Mouse (Mus musculus): ENCODE results near the gene Rad51c.
"Not testable (repeated sequence)": the region's sequence is repeated elsewhere in the genome, so short reads cannot be mapped to it uniquely, and the experiment has no call there.

Rad51c gene

GRCm38 (mm10) chr11:87432933-87433669 lies 28.3 kb upstream of the Rad51c start:
- in situ Hi-C loops (cut with MboI, MseI), result loop anchor here (10.0 kb wide), 1 partner anchor 92 kb away; no protein-coding TSS in a partner anchor

GRCm38 (mm10) chr11:87432447-87432846 lies 27.7 kb upstream of the Rad51c start:
- in situ Hi-C loops (cut with MboI, MseI), result loop anchor here (10.0 kb wide), 1 partner anchor 92 kb away; no protein-coding TSS in a partner anchor

- in situ Hi-C loops (cut with MboI, MseI), result loop anchor here (10.0 kb wide), 1 partner anchor 93 kb away; no protein-coding TSS in a partner anchor
Observed at GRCm38 (mm10) chr11:87431813-87432212, 27.1 kb upstream of the Rad51c start.

GRCm38 (mm10) chr11:87430374-87430773 lies 25.6 kb upstream of the Rad51c start:
- in situ Hi-C loops (cut with MboI, MseI), result loop anchor here (10.0 kb wide), 1 partner anchor 94 kb away; no protein-coding TSS in a partner anchor

GRCm38 (mm10) chr11:87429363-87429762 lies 24.6 kb upstream of the Rad51c start:
- in situ Hi-C loops (cut with MboI, MseI), result no loop called here

- in situ Hi-C loops (cut with MboI, MseI), result no loop called here
Observed at GRCm38 (mm10) chr11:87428051-87428673, 23.4 kb upstream of the Rad51c start.

GRCm38 (mm10) chr11:87427273-87428050 lies 22.7 kb upstream of the Rad51c start:
- in situ Hi-C loops (cut with MboI, MseI), result no loop called here

- in situ Hi-C loops (cut with MboI, MseI), result not testable (repeated sequence)
Observed at GRCm38 (mm10) chr11:87426450-87427250, 21.9 kb upstream of the Rad51c start.

GRCm38 (mm10) chr11:87426121-87426449 lies 21.3 kb upstream of the Rad51c start:
- in situ Hi-C loops (cut with MboI, MseI), result no loop called here

- in situ Hi-C loops (cut with MboI, MseI), result no loop called here
Observed at GRCm38 (mm10) chr11:87423551-87424325, 19.0 kb upstream of the Rad51c start.

- in situ Hi-C loops (cut with MboI, MseI), result no loop called here
Observed at GRCm38 (mm10) chr11:87422511-87423340, 18.0 kb upstream of the Rad51c start.

GRCm38 (mm10) chr11:87421760-87422201 lies 17.0 kb upstream of the Rad51c start:
- in situ Hi-C loops (cut with MboI, MseI), result no loop called here

- in situ Hi-C loops (cut with MboI, MseI), result no loop called here
Observed at GRCm38 (mm10) chr11:87420861-87421260, 16.1 kb upstream of the Rad51c start.

- in situ Hi-C loops (cut with MboI, MseI), result no loop called here
Observed at GRCm38 (mm10) chr11:87416120-87416519, 11.4 kb upstream of the Rad51c start.

- in situ Hi-C loops (cut with MboI, MseI), result not testable (repeated sequence)
Observed at GRCm38 (mm10) chr11:87413412-87413811, 8.7 kb upstream of the Rad51c start.

- in situ Hi-C loops (cut with MboI, MseI), result no loop called here
Observed at GRCm38 (mm10) chr11:87404111-87404853, 472 bp downstream of the Rad51c start.

- in situ Hi-C loops (cut with MboI, MseI), result no loop called here
Observed at GRCm38 (mm10) chr11:87398402-87398801, 6.4 kb downstream of the Rad51c start.

GRCm38 (mm10) chr11:87393855-87394254 lies 10.9 kb downstream of the Rad51c start:
- in situ Hi-C loops (cut with MboI, MseI), result no loop called here

- in situ Hi-C loops (cut with MboI, MseI), result no loop called here
Observed at GRCm38 (mm10) chr11:87385676-87386075, 19.1 kb downstream of the Rad51c start.

Measured in T-helper 1 cell (primary cell).